Mouse (Mus musculus) naive thymus-derived CD4-positive, alpha-beta T cell, adult 2 months (primary cell): ENCODE data around the gene Fgfr4.
"Not testable (repeated sequence)": the region's sequence is repeated elsewhere in the genome, so short reads cannot be mapped to it uniquely, and the experiment has no call there.

Source experiments
- DNase-seq: peaks from one replicate; pipeline ENCODE4 v3.0.0-alpha.2; 2011; ENCODE audit warnings: low read depth

Gene Fgfr4

DNA sequence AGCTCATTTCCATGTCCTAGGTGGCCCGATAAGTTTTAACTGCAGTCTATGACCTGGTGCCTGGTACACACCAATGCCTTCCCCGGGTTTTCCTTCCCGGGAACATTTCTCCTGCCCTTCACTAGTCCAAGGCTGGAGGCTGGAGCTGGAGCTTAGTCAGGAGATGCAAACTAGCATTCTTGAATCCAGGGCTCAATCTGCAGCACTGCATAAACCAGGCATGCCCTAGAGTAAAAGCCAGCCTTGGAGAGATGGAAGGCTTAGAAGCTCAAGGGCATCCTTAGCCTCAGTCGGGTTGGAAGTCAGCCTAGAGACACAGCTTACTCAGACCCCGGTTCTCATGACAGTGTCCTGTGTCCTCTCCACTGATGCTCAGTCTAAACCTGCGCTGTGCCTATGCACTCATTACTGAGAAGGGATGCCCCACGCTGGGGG, 19.9 kb downstream of the Fgfr4 start:
- no peak for DNase-seq

DNA sequence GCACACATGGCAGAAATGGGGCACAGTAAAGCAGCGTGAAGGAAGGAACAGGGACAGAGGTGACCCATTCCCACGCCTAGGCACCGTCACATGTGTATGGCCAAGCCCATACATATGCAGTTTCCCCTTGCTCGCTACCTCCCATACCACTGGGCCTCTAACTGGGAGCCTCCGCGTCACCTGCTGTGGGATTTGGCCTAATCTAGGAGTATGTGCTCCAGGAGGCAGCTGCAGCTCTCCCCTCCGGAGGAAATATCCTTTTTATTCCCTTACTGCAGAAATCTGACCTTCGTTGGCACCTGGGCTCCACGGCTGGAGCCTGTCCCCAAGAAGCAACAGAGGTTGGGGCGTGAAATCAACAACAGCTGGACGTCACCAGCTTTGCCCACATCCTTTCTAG, 21.9 kb downstream of the Fgfr4 start:
- no peak for DNase-seq

DNA sequence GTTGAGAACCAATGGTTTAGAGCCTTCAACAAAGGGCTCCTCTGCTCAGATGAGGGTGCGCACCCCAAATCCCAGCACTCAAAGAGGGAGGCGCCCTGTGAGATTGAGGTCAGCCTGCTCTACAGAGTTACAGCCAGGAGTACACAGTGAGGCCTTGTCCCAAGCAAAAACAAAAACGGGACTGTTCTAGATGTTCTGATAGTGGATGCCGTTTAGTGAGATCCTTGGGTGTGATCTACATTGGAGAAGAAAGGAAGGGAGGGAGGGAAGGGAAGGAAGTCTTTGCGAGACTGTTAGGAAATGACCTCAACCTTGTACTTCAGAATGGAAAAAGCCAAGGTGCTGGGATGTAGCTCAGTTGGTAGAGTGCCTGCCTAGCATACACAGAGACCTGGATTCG, 23.8 kb downstream of the Fgfr4 start:
- no peak for DNase-seq

DNA sequence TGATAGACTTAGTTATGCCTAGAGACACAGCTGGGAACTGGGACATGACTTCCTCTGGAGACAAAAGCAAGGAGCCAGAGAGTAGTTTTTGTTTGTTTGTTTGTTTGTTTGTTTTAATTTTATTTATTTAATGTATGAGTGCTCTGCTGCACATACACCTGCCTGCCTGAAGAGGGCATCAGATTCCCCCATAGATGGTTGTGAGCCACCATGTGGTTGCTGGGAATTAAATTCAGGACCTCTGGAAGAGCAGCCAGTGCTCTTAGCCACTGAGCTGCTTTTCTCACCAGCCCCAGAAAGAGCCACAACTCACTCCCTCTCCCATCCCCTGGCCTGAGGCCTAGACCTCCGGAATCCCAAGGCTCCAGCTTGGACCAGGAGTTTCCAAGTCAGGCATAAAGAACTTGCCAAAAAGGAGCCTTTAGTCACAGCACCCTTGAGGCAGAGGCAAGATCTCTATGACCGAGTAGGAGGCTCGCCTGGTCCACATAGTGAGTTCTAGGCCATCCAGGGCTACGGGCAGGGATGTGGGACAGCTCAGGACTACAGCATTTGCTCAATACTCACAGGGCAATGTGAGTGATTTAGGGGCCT, 25.6 kb downstream of the Fgfr4 start:
- DNase-seq, result no peak

DNA sequence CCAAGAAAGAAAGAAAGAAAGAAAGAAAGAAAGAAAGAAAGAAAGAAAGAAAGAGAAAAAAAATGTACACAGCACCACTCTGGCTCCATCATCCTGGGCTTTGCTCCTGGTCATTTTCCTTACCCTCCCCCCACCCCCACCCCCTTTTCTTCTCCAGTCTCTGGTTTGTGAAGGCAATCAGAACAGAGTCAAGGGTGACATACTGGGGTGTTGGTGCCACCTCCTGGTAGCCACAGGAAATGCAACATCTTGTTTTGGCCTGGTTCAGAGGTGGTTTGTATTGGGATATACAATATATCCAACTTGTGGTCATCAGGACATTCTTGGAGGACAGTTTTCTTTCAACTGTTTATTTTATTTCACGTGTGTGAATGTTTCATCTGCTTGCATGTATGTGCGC, 26.1 kb downstream of the Fgfr4 start:
- peak; percentile 85 for DNase-seq

DNA sequence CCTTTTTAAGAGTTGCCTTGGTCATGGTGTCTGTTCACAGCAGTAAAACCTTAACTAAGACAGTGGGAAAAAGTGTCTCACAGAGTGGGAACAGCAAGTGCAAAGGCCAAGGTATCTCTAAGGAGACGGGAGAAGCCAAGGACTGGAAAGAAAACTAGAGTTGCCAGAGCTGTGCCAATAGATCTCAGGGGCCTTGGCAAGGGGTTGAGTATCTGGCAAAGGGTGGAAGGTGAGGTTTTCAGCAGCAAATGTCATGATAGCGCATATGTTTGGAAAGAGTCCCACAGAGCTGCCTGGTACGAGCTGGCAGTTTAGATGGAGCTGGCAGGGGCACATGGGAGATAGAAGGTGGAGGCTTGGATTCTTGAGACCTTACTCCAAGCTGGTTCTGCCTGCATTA, 27.2 kb downstream of the Fgfr4 start:
- DNase-seq, result no peak

DNA sequence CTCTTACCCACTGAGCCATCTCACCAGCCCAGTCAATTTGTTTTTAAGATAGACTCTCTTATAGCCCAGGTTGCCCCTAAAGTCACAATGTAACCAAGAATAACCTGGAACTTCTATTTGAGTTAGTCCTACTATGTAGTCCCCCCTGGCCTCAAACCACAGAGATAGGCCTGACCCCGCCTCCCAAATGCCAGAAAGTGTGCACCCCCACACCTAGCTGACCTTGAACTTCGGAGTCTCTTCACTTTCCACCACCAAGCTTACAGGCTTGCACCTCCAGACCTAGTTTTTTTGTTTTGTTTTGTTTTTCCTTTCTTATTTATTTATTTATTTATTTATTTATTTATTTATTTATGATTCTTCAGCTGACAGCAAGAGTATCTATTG, 29.3 kb downstream of the Fgfr4 start:
- DNase-seq, result no peak

DNA sequence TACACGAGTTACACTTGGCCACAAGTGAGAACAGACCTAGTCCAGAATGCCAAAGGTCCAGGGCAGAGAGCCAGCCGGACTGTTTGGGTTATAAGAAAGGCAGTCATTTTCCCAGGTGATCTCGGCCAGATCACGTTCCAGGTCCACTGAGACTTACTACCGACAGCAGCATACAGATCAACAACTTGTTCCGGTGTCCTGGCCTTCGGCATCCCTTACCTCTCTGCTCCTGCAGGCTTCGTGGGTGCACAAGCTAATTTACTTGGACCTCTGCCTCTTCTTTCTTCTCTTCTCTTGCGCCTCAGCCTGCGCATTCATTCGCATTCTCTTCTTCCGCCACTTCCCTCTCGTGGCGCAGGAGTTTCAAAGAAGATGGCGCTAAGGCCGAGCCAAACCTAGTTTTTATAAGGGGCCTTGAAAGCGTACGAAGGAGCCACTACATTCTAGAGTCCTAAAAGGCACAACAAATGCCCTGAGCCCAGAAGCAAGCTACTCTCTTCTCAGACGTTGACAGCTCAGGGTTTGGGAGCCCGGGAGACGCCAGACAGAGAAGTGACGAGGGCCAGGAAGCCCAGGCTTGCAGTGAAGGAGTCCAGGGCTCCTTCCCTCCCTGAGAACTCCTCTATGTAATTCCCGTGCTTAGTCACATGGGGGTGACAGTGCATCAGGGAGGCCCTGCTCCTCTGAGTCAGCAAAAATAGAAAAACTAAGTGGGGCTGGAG, 29.9 kb downstream of the Fgfr4 start:
- DNase-seq, result peak; percentile 71

GRCm38 (mm10) chr13:55183382-55183781, 30.9 kb downstream of the Fgfr4 start:
- DNase-seq, result no peak

GRCm38 (mm10) chr13:55187062-55187461, 34.6 kb downstream of the Fgfr4 start:
- not testable (repeated sequence) for DNase-seq

DNA sequence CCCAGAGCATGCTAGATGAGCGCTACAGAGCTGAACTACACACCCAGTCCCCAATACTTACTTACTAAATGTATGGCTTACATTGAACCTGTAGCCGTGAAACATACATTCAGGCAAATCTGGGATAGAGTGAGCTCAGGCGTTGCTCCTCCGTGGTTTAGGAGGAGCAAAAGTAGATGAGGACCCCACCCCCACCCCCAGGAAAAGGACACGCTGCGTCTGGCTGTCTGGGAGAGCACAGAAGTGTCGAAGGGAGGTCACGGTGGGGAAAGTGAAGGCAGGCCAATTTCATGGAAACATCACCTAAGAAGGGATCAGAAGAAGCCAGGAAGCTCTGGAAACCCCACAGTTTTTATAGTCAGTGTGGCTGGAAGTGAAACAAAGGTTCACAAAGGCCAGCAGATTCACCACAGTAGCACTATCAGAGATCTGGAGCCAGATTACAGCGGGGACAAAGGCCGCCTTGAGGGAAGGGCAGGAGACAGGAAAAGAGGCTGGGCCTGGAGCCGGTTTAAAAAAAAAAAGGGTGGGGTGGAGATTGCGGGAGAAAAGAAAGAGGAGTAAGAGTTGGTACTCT, 37.2 kb downstream of the Fgfr4 start:
- DNase-seq, result peak; percentile 41

DNA sequence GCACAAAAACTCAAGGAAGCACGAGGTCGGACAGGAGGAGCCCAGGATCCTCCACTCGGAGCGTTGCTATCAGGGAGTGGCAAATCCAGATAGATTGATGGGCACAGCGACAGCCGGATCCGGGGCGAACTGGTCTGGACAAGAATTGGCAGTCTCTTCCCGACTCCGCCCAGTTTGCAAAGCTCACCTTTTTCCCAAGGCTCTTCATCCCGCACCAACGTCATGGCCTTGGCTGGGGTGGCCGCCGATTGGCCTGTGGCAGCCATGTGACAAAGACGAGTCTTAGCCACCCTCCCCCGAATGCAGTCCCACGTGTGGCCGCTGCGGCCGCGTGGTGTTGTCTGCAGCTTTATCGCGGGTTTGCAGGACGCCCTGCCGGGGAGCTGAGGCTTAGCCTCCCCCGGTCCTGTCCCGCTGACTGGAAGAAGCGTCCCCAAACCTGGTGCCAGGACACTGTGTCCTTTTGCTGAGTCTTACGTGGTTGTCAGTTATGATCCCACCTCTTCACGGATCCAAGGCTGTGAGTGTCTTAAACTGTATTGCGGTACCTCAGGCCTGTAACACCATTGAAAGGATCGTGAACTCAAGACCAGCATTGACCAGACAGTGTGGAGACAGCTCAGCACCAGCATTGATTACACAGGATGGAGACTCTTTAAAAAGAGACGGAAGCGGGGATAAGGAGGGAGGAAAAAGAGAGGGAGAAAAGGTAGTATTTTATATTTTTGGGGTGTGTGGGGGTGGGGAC, 37.9 kb downstream of the Fgfr4 start:
- peak; percentile 93 for DNase-seq

GRCm38 (mm10) chr13:55191535-55191934, 39.1 kb downstream of the Fgfr4 start:
- no peak for DNase-seq

- DNase-seq, result not testable (repeated sequence)
Observed at GRCm38 (mm10) chr13:55202758-55203157, 50.3 kb downstream of the Fgfr4 start.

DNA sequence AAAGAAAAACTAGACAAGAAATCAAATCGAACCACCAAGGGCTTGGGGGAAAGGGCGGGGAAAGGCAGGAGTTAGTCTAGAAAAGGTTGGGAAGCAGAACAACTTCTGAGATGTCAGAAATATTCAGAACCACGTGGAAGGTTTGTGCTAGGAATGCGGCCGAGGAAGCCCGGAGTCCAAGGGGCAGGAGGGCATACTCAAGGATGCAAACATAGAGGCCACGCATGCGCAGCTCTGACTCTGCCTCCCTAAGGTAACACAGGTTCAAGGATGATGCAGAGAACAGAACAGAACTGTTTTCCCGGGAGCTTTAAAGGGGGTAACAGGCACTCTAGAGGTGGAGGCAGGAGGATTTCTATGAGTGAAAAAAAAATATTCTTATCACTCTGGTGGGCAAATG, 51.3 kb downstream of the Fgfr4 start:
- DNase-seq, result no peak

- no peak for DNase-seq
Observed at GRCm38 (mm10) chr13:55204667-55205389, 52.4 kb downstream of the Fgfr4 start.

- DNase-seq, result no peak
Observed at GRCm38 (mm10) chr13:55205448-55206205, 53.2 kb downstream of the Fgfr4 start.

- no peak for DNase-seq
Observed at GRCm38 (mm10) chr13:55208837-55209648, 56.6 kb downstream of the Fgfr4 start.

DNA sequence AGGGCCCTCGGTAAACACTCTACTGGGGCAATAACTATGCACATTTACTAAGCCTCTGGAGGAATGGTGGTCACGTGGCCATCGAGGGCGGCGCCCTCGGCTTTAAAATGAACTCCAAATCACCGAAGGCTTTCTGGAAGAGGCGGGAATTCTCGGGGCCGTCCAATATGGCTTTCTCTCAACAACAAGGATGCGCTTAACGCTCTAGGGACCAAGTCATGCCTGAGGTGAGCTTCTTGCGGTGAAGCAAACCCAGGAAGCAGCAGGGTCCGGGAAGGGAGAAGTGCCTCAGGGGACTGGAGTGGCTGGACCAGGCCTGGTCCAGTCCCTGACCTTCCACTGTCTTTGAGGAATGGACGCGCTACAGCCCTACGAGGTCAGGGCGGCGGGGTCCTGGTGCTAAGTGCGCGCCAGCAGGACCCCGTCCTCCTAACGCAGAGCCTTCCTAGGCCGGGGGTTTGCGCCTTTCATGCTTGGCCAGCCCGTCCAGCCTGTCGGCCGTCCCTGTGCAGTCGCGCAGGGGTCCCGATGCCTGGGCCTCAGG, 57.3 kb downstream of the Fgfr4 start, which contains the start of gene Nsd1:
Gene Nsd1, plus strand, starts transcription at position 134 of the 544 bp plus-strand sequence.
- DNase-seq, result peak; percentile 37
